Mouse (Mus musculus) gastrocnemius, postnatal 14 days (tissue): ENCODE data around the gene Per1. TPM values are rescaled to one million over a fixed set of nuclear protein-coding genes. Genes with fewer than 3 reads are reported as not detected.

ENCODE experiments used
- DNase-seq: peaks from one replicate; pipeline ENCODE4 v3.0.0; 2021; ENCODE audit warnings: mixed read lengths
- intact Hi-C: fragments of 180-260 bp; cut with DNase I; formaldehyde crosslinking; loops from one replicate; pipeline ENCODE4 v1.15.1; 2025; ENCODE audit warnings: low total_unique reads
- total RNA-seq, 2 experiments: library from RNA; stranded (reverse); gene quantifications; 2 replicates each; pipeline ENCODE4 v1.2.3; 2021

Per1 gene
- total RNA-seq, 2 experiments from 2014 or later: 22.1 to 77.5 TPM

GRCm38 (mm10) chr11:69156800-69157199, 61.8 kb downstream of the Per1 start, which contains the start of gene Alox12b:
Gene Alox12b (plus strand): TSS chr11:69156989.
- no peak for DNase-seq
- intact Hi-C loops: no loop called here

Other genes starting within 250 kb of the Per1 start
- gene Ndel1, start 223.4 kb upstream of the Per1 start, total RNA-seq: 10 to 100 TPM; 54.3 to 61.1 TPM
- gene Rnf222, start 206.7 kb upstream of the Per1 start, total RNA-seq: not detected
- 100 to 1,000 TPM; 791 to 878 TPM for gene Rpl26, start 193.6 kb upstream of the Per1 start, total RNA-seq
- not detected for gene Odf4, start 168.1 kb upstream of the Per1 start, total RNA-seq
- gene Arhgef15, start 137.7 kb upstream of the Per1 start, total RNA-seq: 10 to 100 TPM; 10.7 to 13.8 TPM
- 1 to 10 TPM; 4.3 to 5.7 TPM for gene Slc25a35, start 127.1 kb upstream of the Per1 start, total RNA-seq
- 10 to 100 TPM; 54.2 to 57.7 TPM for gene Rangrf, start 120.0 kb upstream of the Per1 start, total RNA-seq
- 1 to 10 TPM; 5.6 to 7.3 TPM for gene Pfas, start 86.8 kb upstream of the Per1 start, total RNA-seq
- gene Ctc1, start 79.3 kb upstream of the Per1 start, total RNA-seq: 1 to 10 TPM; 7.5 to 8.1 TPM
- gene Aurkb, start 49.6 kb upstream of the Per1 start, total RNA-seq: 1 to 10 TPM; 4.2 to 4.4 TPM
- gene Borcs6, start 35.5 kb upstream of the Per1 start, total RNA-seq: 10 to 100 TPM; 13.5 to 14.3 TPM
- 1 to 10 TPM; 2.9 to 4.7 TPM for gene Tmem107, start 24.4 kb upstream of the Per1 start, total RNA-seq
- gene Vamp2, start 6.7 kb upstream of the Per1 start, total RNA-seq: 10 to 100 TPM; 37.9 to 39.7 TPM
- gene Hes7, start 25.2 kb downstream of the Per1 start, total RNA-seq: under 1 TPM in 1 of 2 experiments, not detected in 1; 0.10 TPM
- under 1 TPM in 1 of 2 experiments, not detected in 1; 0.18 TPM for gene 9130213A22Rik, start 27.4 kb downstream of the Per1 start, total RNA-seq
- gene Aloxe3, start 30.7 kb downstream of the Per1 start, total RNA-seq: not detected
- not detected for gene Alox12b, start 61.8 kb downstream of the Per1 start, total RNA-seq
- not detected for gene Alox8, start 102.6 kb downstream of the Per1 start, total RNA-seq
- not detected for gene Gucy2e, start 141.8 kb downstream of the Per1 start, total RNA-seq
- 1 to 10 TPM; 2.5 to 3.2 TPM for gene Cntrob, start 228.6 kb downstream of the Per1 start, total RNA-seq
- gene Trappc1, start 228.8 kb downstream of the Per1 start, total RNA-seq: 10 to 100 TPM; 52.3 to 54.1 TPM
- gene Kcnab3, start 231.0 kb downstream of the Per1 start, total RNA-seq: under 1 TPM; 0.18 to 0.24 TPM
- under 1 TPM; 0.35 to 0.68 TPM for gene Rnf227, start 245.2 kb downstream of the Per1 start, total RNA-seq